ENCODE assay signal across 22 mouse cellular contexts in the genomic region with DNA sequence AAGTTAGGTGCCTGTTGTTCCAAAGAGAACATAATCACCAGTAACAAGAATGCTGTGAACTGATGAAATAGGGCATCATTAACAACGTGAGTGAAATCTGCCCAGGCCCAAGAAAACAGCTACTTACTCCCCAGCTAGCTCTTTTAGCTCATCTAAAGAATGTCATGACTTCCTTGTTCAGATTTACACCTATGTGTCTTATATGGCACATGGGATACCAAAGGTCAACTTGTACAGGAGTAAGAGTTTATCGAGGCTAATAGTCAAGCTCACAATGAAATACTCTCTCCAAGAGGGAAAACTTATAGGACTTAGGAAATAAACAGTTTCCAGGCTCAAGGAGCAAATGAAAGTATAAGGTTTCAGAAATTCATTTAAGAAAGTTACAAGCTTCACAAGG.
DNase-seq lines count a peak whose midpoint lies in the region; ATAC-seq and TF ChIP-seq lines count a peak whose summit lies in the region.
"Had no signal": no experiment of that assay in that cellular context is flagged by ENCODE, and none has a peak within 500 bp of the region (broad histone marks: within the 10 kb centered on the region; RNA-seq: fewer than 3 reads in every experiment).

No protein-coding gene starts in this region.

- no peaks in the 10 kb centered on the region for H3K27me3 ChIP-seq in hindbrain, embryonic 14.5 days (ENCODE audit: control insufficient read depth, insufficient read depth, low read length)
- no peaks in the 10 kb centered on the region for H3K27me3 ChIP-seq in hindbrain, postnatal 0 days (ENCODE audit: insufficient read depth, low read length)
- H3K27me3 ChIP-seq in intestine, embryonic 16.5 days (replicated peaks; ENCODE audit: control insufficient read depth, insufficient read depth, low read length) = no peaks in the 10 kb centered on the region
- no peaks in the 10 kb centered on the region for H3K27me3 ChIP-seq in intestine, embryonic 15.5 days (replicated peaks)
- H3K27me3 ChIP-seq in intestine, postnatal 0 days (replicated peaks; ENCODE audit: control insufficient read depth, insufficient read depth, low read length) = no peaks in the 10 kb centered on the region
- H3K27me3 ChIP-seq: CH12.LX, Patski had no signal

- no peaks in the 10 kb centered on the region for H3K4me1 ChIP-seq in hindbrain, embryonic 14.5 days (replicated peaks; ENCODE audit: control insufficient read depth, insufficient read depth, low read length)
- no peaks in the 10 kb centered on the region for H3K4me1 ChIP-seq in hindbrain, postnatal 0 days (ENCODE audit: insufficient read depth, low read length)
- no peaks in the 10 kb centered on the region for H3K4me1 ChIP-seq in intestine, embryonic 16.5 days (ENCODE audit: control insufficient read depth, insufficient read depth, low read length)
- no peaks in the 10 kb centered on the region for H3K4me1 ChIP-seq in intestine, embryonic 15.5 days (replicated peaks)
- H3K4me1 ChIP-seq in intestine, postnatal 0 days (replicated peaks; ENCODE audit: control insufficient read depth, insufficient read depth, low read length) = no peaks in the 10 kb centered on the region
- no peaks in the 10 kb centered on the region for H3K4me1 ChIP-seq in lung, adult 2 months (ENCODE audit: control insufficient read depth, insufficient read depth, low read length)

- ATAC-seq in hindbrain, embryonic 14.5 days (ENCODE audit: low FRiP score) = no peak
- ATAC-seq in hindbrain, postnatal 0 days = no peak
- peak; percentile 50; the same call in 1 of the 2 replicates for ATAC-seq in intestine, embryonic 16.5 days
- ATAC-seq in intestine, embryonic 15.5 days = no peak
- ATAC-seq in intestine, postnatal 0 days = peak; percentile 73
- ATAC-seq: activated CD4-positive, CD25-positive, alpha-beta regulatory T cell, adult 4 months; CD4-positive, CD25-positive, alpha-beta regulatory T cell, adult 4 months; Patski had no signal

- H3K9ac ChIP-seq in hindbrain, embryonic 14.5 days = no peak overlapping the region
- no peak overlapping the region for H3K9ac ChIP-seq in hindbrain, postnatal 0 days (replicated peaks; ENCODE audit: low read length)
- H3K9ac ChIP-seq in intestine, embryonic 16.5 days (ENCODE audit: low read depth, low read length) = no peak overlapping the region
- no peak overlapping the region for H3K9ac ChIP-seq in intestine, embryonic 15.5 days
- H3K9ac ChIP-seq in intestine, postnatal 0 days (ENCODE audit: low read depth, low read length) = no peak overlapping the region

- TF ChIP-seq POLR2A in lung, adult 2 months (IDR thresholded peaks at IDR 0.05; ENCODE audit: borderline replicate concordance, extremely low read depth, low read depth, low read length) = no peak

- WGBS in hindbrain, embryonic 14.5 days = 93% methylated on average over 2 of the region's 2 CpGs
- 88% methylated on average over 2 of the region's 2 CpGs for WGBS in hindbrain, postnatal 0 days
- WGBS in intestine, embryonic 16.5 days = 61% methylated on average over 2 of the region's 2 CpGs
- whole genome bisulfite sequencing in intestine, embryonic 15.5 days = 73% methylated on average over 2 of the region's 2 CpGs
- 45% methylated on average over 2 of the region's 2 CpGs for WGBS in intestine, postnatal 0 days
- 84% methylated on average over 2 of the region's 2 CpGs for WGBS in lung, adult 2 months

- H3K27ac ChIP-seq in hindbrain, embryonic 14.5 days = no peak overlapping the region
- no peak overlapping the region for H3K27ac ChIP-seq in hindbrain, postnatal 0 days
- no peak overlapping the region for H3K27ac ChIP-seq in intestine, embryonic 16.5 days (ENCODE audit: low read length)
- H3K27ac ChIP-seq in intestine, embryonic 15.5 days = no peak overlapping the region
- H3K27ac ChIP-seq in intestine, postnatal 0 days (ENCODE audit: low read depth, low read length) = no peak overlapping the region

- H3K4me2 ChIP-seq in hindbrain, embryonic 14.5 days (replicated peaks) = no peak overlapping the region
- H3K4me2 ChIP-seq in hindbrain, postnatal 0 days (ENCODE audit: low read depth, low read length) = no peak overlapping the region
- no peak overlapping the region for H3K4me2 ChIP-seq in intestine, embryonic 16.5 days (ENCODE audit: low read depth, low read length)
- H3K4me2 ChIP-seq in intestine, embryonic 15.5 days (replicated peaks) = no peak overlapping the region
- no peak overlapping the region for H3K4me2 ChIP-seq in intestine, postnatal 0 days (replicated peaks; ENCODE audit: low read depth)

- no peak for TF ChIP-seq CTCF in hindbrain, postnatal 0 days (IDR thresholded peaks at IDR 0.05; ENCODE audit: low read depth)
- TF ChIP-seq CTCF in intestine, postnatal 0 days (IDR thresholded peaks at IDR 0.05; ENCODE audit: low read depth) = no peak
- TF ChIP-seq CTCF in lung, adult 2 months (IDR thresholded peaks at IDR 0.05; ENCODE audit: insufficient read depth, low read length) = no peak

- no peak overlapping the region for H3K4me3 ChIP-seq in hindbrain, embryonic 14.5 days (replicated peaks; ENCODE audit: low read length)
- H3K4me3 ChIP-seq in hindbrain, postnatal 0 days (ENCODE audit: low read length) = no peak overlapping the region
- no peak overlapping the region for H3K4me3 ChIP-seq in intestine, embryonic 16.5 days (ENCODE audit: low read length)
- no peak overlapping the region for H3K4me3 ChIP-seq in intestine, embryonic 15.5 days (replicated peaks)
- H3K4me3 ChIP-seq in intestine, postnatal 0 days (ENCODE audit: low read depth, low read length) = no peak overlapping the region
- H3K4me3 ChIP-seq in lung, adult 2 months (replicated peaks; ENCODE audit: extremely low read depth, low read depth, low read length) = no peak overlapping the region

- H3K9me3 ChIP-seq in hindbrain, embryonic 14.5 days (ENCODE audit: control insufficient read depth, low read length) = no peaks in the 10 kb centered on the region
- H3K9me3 ChIP-seq in hindbrain, postnatal 0 days (ENCODE audit: low read length) = no peaks in the 10 kb centered on the region
- H3K9me3 ChIP-seq in intestine, embryonic 16.5 days (ENCODE audit: control insufficient read depth, low read length) = no peaks in the 10 kb centered on the region
- H3K9me3 ChIP-seq in intestine, embryonic 15.5 days = no peaks in the 10 kb centered on the region
- no peaks in the 10 kb centered on the region for H3K9me3 ChIP-seq in intestine, postnatal 0 days (ENCODE audit: control insufficient read depth)
- H3K9me3 ChIP-seq: G1E had no signal

- H3K36me3 ChIP-seq in hindbrain, embryonic 14.5 days (replicated peaks; ENCODE audit: control insufficient read depth, insufficient read depth) = no peaks in the 10 kb centered on the region
- H3K36me3 ChIP-seq in hindbrain, postnatal 0 days (ENCODE audit: insufficient read depth, low read length) = no peaks in the 10 kb centered on the region
- no peaks in the 10 kb centered on the region for H3K36me3 ChIP-seq in intestine, embryonic 16.5 days (ENCODE audit: control insufficient read depth, insufficient read depth, low read length)
- no peaks in the 10 kb centered on the region for H3K36me3 ChIP-seq in intestine, embryonic 15.5 days
- no peaks in the 10 kb centered on the region for H3K36me3 ChIP-seq in intestine, postnatal 0 days (ENCODE audit: control insufficient read depth, insufficient read depth)
- H3K36me3 ChIP-seq: G1E had no signal

- DNase-seq in hindbrain, embryonic 14.5 days (ENCODE audit: low spot score) = peak; percentile 10
- no peak for DNase-seq in hindbrain, postnatal 0 days (ENCODE audit: low spot score)
- peak; percentile 9 for DNase-seq in thymus, postnatal 0 days (ENCODE audit: low spot score)
- DNase-seq in thymus, postnatal 4 days = no peak
- DNase-seq in lung, adult 2 months = no peak
- DNase-seq: adrenal gland, adult 2 months; adrenal gland, adult 8-10 months; adrenal gland, postnatal 10 days; adrenal gland, postnatal 14 days; adrenal gland, postnatal 25 days; adrenal gland, postnatal 36 days; B cell, adult 2 months; cerebellum, adult 11 months; cerebellum, adult 11-12 months had no signal

Comparison
In these comparisons a context has a peak if more than half of its experiments do, and no peak if none do; other contexts are left out.
1. ATAC-seq: peak in intestine, embryonic 16.5 days (single experiment) and intestine, postnatal 0 days (single experiment); none in hindbrain, embryonic 14.5 days (single experiment), hindbrain, postnatal 0 days (single experiment) and intestine, embryonic 15.5 days (single experiment).
2. DNase-seq: peak in hindbrain, embryonic 14.5 days (single experiment) and thymus, postnatal 0 days (single experiment); none in hindbrain, postnatal 0 days (single experiment), thymus, postnatal 4 days (single experiment) and lung, adult 2 months (single experiment).